Mouse (Mus musculus) heart, embryonic 14.5 days (tissue): ENCODE data around the gene Maml2. TPM values are rescaled to one million over a fixed set of nuclear protein-coding genes. Genes with fewer than 3 reads are reported as not detected.

ENCODE experiments used
- ATAC-seq: fragments of 200-750 bp; cut with Nextera tagmentation; 2 replicates; pipeline ENCODE4 v1.8.0; 2017; ENCODE audit warnings: low read depth, moderate TSS enrichment; ENCODE audit not compliant: insufficient number of reproducible peaks, insufficient read depth, low FRiP score
- H3K27ac ChIP-seq, 2 experiments: fragments of 200-500 bp in 1 of 2; fragments of 300-500 bp in 1 of 2; sonication (generic) in 1 of 2; replicated peaks in 1 of 2; 2 replicates each; pipeline ENCODE4 v1.5.1; 2012 to 2014; ENCODE audit warnings: low read depth in 2 of 2, low read length in 2 of 2, control low read depth in 1 of 2, mild to moderate bottlenecking in 1 of 2, mixed read lengths in 1 of 2; ENCODE audit not compliant: control insufficient read depth in 1 of 2, insufficient read depth in 1 of 2
- H3K27me3 ChIP-seq: fragments of 300-500 bp; sonication (generic); 2 replicates; pipeline ENCODE4 v1.6.1; 2014; ENCODE audit warnings: mild to moderate bottlenecking, low read length, control low read depth; ENCODE audit not compliant: control insufficient read depth, insufficient read depth
- H3K36me3 ChIP-seq: fragments of 300-500 bp; sonication (generic); 2 replicates; pipeline ENCODE4 v1.6.1; 2014; ENCODE audit warnings: mild to moderate bottlenecking, control low read depth, low read length, mixed read lengths; ENCODE audit not compliant: control insufficient read depth, insufficient read depth
- H3K4me1 ChIP-seq, 2 experiments: fragments of 200-500 bp in 1 of 2; fragments of 300-500 bp in 1 of 2; sonication (generic) in 1 of 2; 2 replicates each; pipeline ENCODE4 v1.6.1; 2012 to 2014; ENCODE audit warnings: low read length in 2 of 2, control low read depth in 1 of 2, mixed read lengths in 1 of 2; ENCODE audit not compliant: control insufficient read depth in 2 of 2, insufficient read depth in 2 of 2
- H3K4me2 ChIP-seq: fragments of 300-500 bp; sonication (generic); 2 replicates; pipeline ENCODE4 v1.6.1; 2014; ENCODE audit warnings: mild to moderate bottlenecking, low read length
- H3K4me3 ChIP-seq, 2 experiments: fragments of 200-500 bp in 1 of 2; fragments of 300-500 bp in 1 of 2; sonication (generic) in 1 of 2; 2 replicates each; pipeline ENCODE4 v1.5.1; 2012 to 2014; ENCODE audit warnings: low read length in 2 of 2, mild to moderate bottlenecking in 2 of 2, control low read depth in 1 of 2, low read depth in 1 of 2, moderate library complexity in 1 of 2; ENCODE audit not compliant: control insufficient read depth in 1 of 2, insufficient read depth in 1 of 2
- H3K9ac ChIP-seq: fragments of 300-500 bp; sonication (generic); 2 replicates; pipeline ENCODE4 v1.6.1; 2014; ENCODE audit warnings: mild to moderate bottlenecking, low read length
- H3K9me3 ChIP-seq: fragments of 300-500 bp; sonication (generic); 2 replicates; pipeline ENCODE4 v1.6.1; 2016; ENCODE audit warnings: low read length, control low read depth; ENCODE audit not compliant: control insufficient read depth
- WGBS: fragments of 180-500 bp; shearing (Covaris S2); extraction: QIAGEN DNeasy Blood & Tissue Kit; methylation state at CpG from one replicate; pipeline ENCODE4 v1.1.7; 2014; 5-methylcytosine and 5-hydroxymethylcytosine counted together
- polyA plus RNA-seq: library from polyadenylated mRNA; unstranded; fragments of >200 nt; fragmentation: Nextera tagmentation; extraction: Ambion mirVana; gene quantifications from 2 replicates; pipeline ENCODE4 v1.2.1, GENCODE M21; 2014

The Maml2 gene
- polyA plus RNA-seq, 1 experiment from 2014 or later = 10.5 TPM

- Histone ChIP-seq H3K36me3 (no peaks in the 10 kb centered on the region), H3K4me1 (peaks cover 2 to 14% of the 10 kb centered on the region in 2 experiments; a peak in 3 of 4 replicates), H3K4me2 (no peak overlapping the region), H3K27me3 (no peaks in the 10 kb centered on the region), H3K27ac (no peak overlapping the region), H3K9ac (no peak overlapping the region), H3K9me3 (no peaks in the 10 kb centered on the region), H3K4me3 (no peak overlapping the region)
- no peak for ATAC-seq
- 65% methylated on average over 6 of the region's 6 CpGs for WGBS
These were observed 300.0 kb downstream of the Maml2 start for GRCm38 (mm10) chr9:13597736-13598135.

- Histone ChIP-seq H3K36me3 (no peaks in the 10 kb centered on the region), H3K9ac (no peak overlapping the region), H3K4me3 (no peak overlapping the region), H3K4me1 (peaks cover 2 to 14% of the 10 kb centered on the region in 2 experiments; a peak in 3 of 4 replicates), H3K4me2 (no peak overlapping the region), H3K27me3 (no peaks in the 10 kb centered on the region), H3K27ac (no peak overlapping the region), H3K9me3 (no peaks in the 10 kb centered on the region)
- ATAC-seq = no peak
- 64% methylated on average over 4 of the region's 4 CpGs for whole genome bisulfite sequencing
These were observed 301.0 kb downstream of the Maml2 start for GRCm38 (mm10) chr9:13598596-13599333.

- H3K27ac ChIP-seq = no peak overlapping the region
- no peaks in the 10 kb centered on the region for H3K9me3 ChIP-seq
- no peak overlapping the region for H3K4me2 ChIP-seq
- WGBS = 69% methylated on average over 3 of the region's 3 CpGs
- H3K4me3 ChIP-seq = no peak overlapping the region
- no peak for ATAC-seq
- H3K9ac ChIP-seq = no peak overlapping the region
- H3K36me3 ChIP-seq = no peaks in the 10 kb centered on the region
- no peaks in the 10 kb centered on the region for H3K27me3 ChIP-seq
- H3K4me1 ChIP-seq = peaks cover 2 to 14% of the 10 kb centered on the region in 2 experiments; a peak in 3 of 4 replicates
These were observed 301.5 kb downstream of the Maml2 start for GRCm38 (mm10) chr9:13599334-13599614.

GRCm38 (mm10) chr9:13599800-13600199 lies 302.0 kb downstream of the Maml2 start:
- Histone ChIP-seq H3K27me3 (no peaks in the 10 kb centered on the region), H3K4me2 (no peak overlapping the region), H3K36me3 (no peaks in the 10 kb centered on the region), H3K4me1 (peaks cover 2 to 14% of the 10 kb centered on the region in 2 experiments; a peak in 3 of 4 replicates), H3K9ac (no peak overlapping the region), H3K27ac (no peak overlapping the region), H3K4me3 (no peak overlapping the region), H3K9me3 (no peaks in the 10 kb centered on the region)
- ATAC-seq = no peak
- WGBS = 88% methylated on average over 6 of the region's 6 CpGs

GRCm38 (mm10) chr9:13601729-13602128 lies 304.0 kb downstream of the Maml2 start:
- no peak overlapping the region for H3K4me2 ChIP-seq
- ATAC-seq = no peak
- H3K9ac ChIP-seq = no peak overlapping the region
- H3K27ac ChIP-seq = no peak overlapping the region
- H3K9me3 ChIP-seq = no peaks in the 10 kb centered on the region
- no peaks in the 10 kb centered on the region for H3K36me3 ChIP-seq
- H3K4me3 ChIP-seq = no peak overlapping the region
- H3K4me1 ChIP-seq = peaks cover 2 to 7% of the 10 kb centered on the region in 2 experiments; a peak in 1 of 4 replicates
- WGBS = 67% methylated on average over 3 of the region's 3 CpGs
- H3K27me3 ChIP-seq = no peaks in the 10 kb centered on the region

GRCm38 (mm10) chr9:13603533-13604143 lies 305.9 kb downstream of the Maml2 start:
- 84% methylated on average over 8 of the region's 8 CpGs for WGBS
- Histone ChIP-seq H3K9ac (no peak overlapping the region), H3K4me3 (no peak overlapping the region), H3K4me1 (no peaks in the 10 kb centered on the region; a peak in 1 of 4 replicates), H3K9me3 (no peaks in the 10 kb centered on the region), H3K27me3 (no peaks in the 10 kb centered on the region), H3K27ac (no peak overlapping the region), H3K36me3 (no peaks in the 10 kb centered on the region), H3K4me2 (no peak overlapping the region)
- no peak for ATAC-seq

- no peak for ATAC-seq
- Histone ChIP-seq H3K9ac (no peak overlapping the region), H3K27ac (no peak overlapping the region), H3K27me3 (no peaks in the 10 kb centered on the region), H3K4me2 (no peak overlapping the region), H3K36me3 (no peaks in the 10 kb centered on the region), H3K4me1 (peaks cover 7 to 9% of the 10 kb centered on the region in 2 experiments), H3K9me3 (no peaks in the 10 kb centered on the region), H3K4me3 (no peak overlapping the region)
- WGBS = 73% methylated on average over 8 of the region's 8 CpGs
These were observed 309.9 kb downstream of the Maml2 start for GRCm38 (mm10) chr9:13607609-13608185.
